Mouse (Mus musculus): ENCODE measurements at regions not wholly inside any gene's neighbourhood (a gene's known extent, or its start where the extent isn't known, plus 50 kb on each side); places are given as distances from the start of the nearest gene placed in this dataset.

GRCm38 (mm10) chr15:85670789-85671700, 63.7 kb upstream of the Ppara start:
- peak; percentile 94 for DNase-seq
- peak; percentile 10; the same call in 1 of the 2 replicates for TF ChIP-seq CTCF (IDR thresholded peaks at IDR 0.05)
- intact Hi-C loops (cut with DNase I) = loop anchor here (5.0 kb wide), 2 partner anchors 36 to 59 kb away; no protein-coding TSS in a partner anchor
- Histone ChIP-seq H3K4me3 (peak overlapping the region; percentile 98), H3K27ac (peak overlapping the region; percentile 96)

DNA sequence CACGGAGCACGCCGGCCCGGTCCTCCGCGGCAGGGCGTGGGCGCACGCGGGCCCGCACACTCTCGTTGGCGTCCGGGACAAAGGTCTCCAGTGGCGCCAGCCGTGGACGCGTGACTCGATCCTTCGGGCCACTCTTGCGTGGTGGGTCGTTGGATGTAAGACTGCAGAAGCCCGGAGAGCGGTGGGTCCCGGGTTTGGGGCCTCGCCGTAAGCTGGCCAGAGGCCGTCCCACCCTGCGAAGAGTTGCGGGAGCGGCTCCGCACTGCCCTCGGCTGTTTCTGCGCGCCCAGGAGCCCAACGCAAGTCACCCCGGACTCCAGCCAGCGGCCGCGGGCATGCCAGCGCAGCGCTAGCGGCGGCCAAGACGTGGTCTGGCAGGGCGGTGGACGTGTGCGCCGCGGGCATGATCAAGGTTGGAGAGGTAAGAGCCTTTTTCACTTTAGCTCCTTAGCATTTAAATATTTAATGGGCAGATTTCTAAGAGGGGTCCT, 63.0 kb upstream of the Ppara start:
- peak; percentile 89 for DNase-seq
- Histone ChIP-seq H3K27ac (peak overlapping the region; percentile 96), H3K4me3 (peak overlapping the region; percentile 98)
- peak; percentile 26 for TF ChIP-seq CTCF (IDR thresholded peaks at IDR 0.05)
- intact Hi-C loops (cut with DNase I) = loop anchor here (5.0 kb wide), 2 partner anchors 36 to 59 kb away; no protein-coding TSS in a partner anchor

- intact Hi-C loops (cut with DNase I) = loop anchor here (5.0 kb wide), 2 partner anchors 35 to 60 kb away; no protein-coding TSS in a partner anchor
- DNase-seq = no peak
- TF ChIP-seq CTCF (IDR thresholded peaks at IDR 0.05) = no peak
- peak overlapping the region; percentile 96 for H3K27ac ChIP-seq
- H3K4me3 ChIP-seq = peak overlapping the region; percentile 98
Observed at GRCm38 (mm10) chr15:85672376-85672775, 62.4 kb upstream of the Ppara start.

GRCm38 (mm10) chr15:85672931-85673330, 61.9 kb upstream of the Ppara start:
- Histone ChIP-seq H3K27ac (peak overlapping the region; percentile 96), H3K4me3 (peak overlapping the region; percentile 98)
- TF ChIP-seq CTCF (IDR thresholded peaks at IDR 0.05) = no peak
- no peak for DNase-seq
- intact Hi-C loops (cut with DNase I) = loop anchor here (5.0 kb wide), 2 partner anchors 34 to 61 kb away; no protein-coding TSS in a partner anchor

GRCm38 (mm10) chr15:85673506-85673905, 61.3 kb upstream of the Ppara start:
- no peak for DNase-seq
- Histone ChIP-seq H3K27ac (peak overlapping the region; percentile 96), H3K4me3 (peak overlapping the region; percentile 98)
- no peak for TF ChIP-seq CTCF (IDR thresholded peaks at IDR 0.05)
- intact Hi-C loops (cut with DNase I) = loop anchor here (5.0 kb wide), 2 partner anchors 34 to 61 kb away; no protein-coding TSS in a partner anchor

- no peak for TF ChIP-seq CTCF (IDR thresholded peaks at IDR 0.05)
- intact Hi-C loops (cut with DNase I) = loop anchor here (5.0 kb wide), 2 partner anchors 33 to 62 kb away; no protein-coding TSS in a partner anchor
- peak; percentile 17 for DNase-seq
Observed at GRCm38 (mm10) chr15:85674191-85674984, 60.4 kb upstream of the Ppara start.

GRCm38 (mm10) chr15:85675126-85675525, 59.7 kb upstream of the Ppara start:
- peak overlapping the region; percentile 98 for H3K4me3 ChIP-seq
- intact Hi-C loops (cut with DNase I) = no loop called here
- H3K27ac ChIP-seq = peak overlapping the region; percentile 96
- no peak for TF ChIP-seq CTCF (IDR thresholded peaks at IDR 0.05)
- no peak for DNase-seq

More at GRCm38 (mm10) chr15:85674191-85674984, 60.4 kb upstream of the Ppara start:
- Histone ChIP-seq H3K4me3 (peak overlapping the region; percentile 98), H3K27ac (peak overlapping the region; percentile 96)

GRCm38 (mm10) chr15:85675736-85676135, 59.0 kb upstream of the Ppara start:
- Histone ChIP-seq H3K27ac (peak overlapping the region; percentile 96), H3K4me3 (peak overlapping the region; percentile 98)
- peak; percentile 37 for DNase-seq
- TF ChIP-seq CTCF (IDR thresholded peaks at IDR 0.05) = no peak
- intact Hi-C loops (cut with DNase I) = no loop called here

- TF ChIP-seq CTCF (IDR thresholded peaks at IDR 0.05) = no peak
- Histone ChIP-seq H3K4me3 (peak overlapping the region; percentile 98), H3K27ac (peak overlapping the region; percentile 96)
- intact Hi-C loops (cut with DNase I) = no loop called here
- peak; percentile 12 for DNase-seq
Observed at GRCm38 (mm10) chr15:85676156-85676555, 58.6 kb upstream of the Ppara start.

GRCm38 (mm10) chr15:85676871-85677270, 57.9 kb upstream of the Ppara start:
- H3K4me3 ChIP-seq = peak overlapping the region; percentile 98
- DNase-seq = peak; percentile 15
- intact Hi-C loops (cut with DNase I) = no loop called here
- no peak for TF ChIP-seq CTCF (IDR thresholded peaks at IDR 0.05)
- peak overlapping the region; percentile 96 for H3K27ac ChIP-seq

DNA sequence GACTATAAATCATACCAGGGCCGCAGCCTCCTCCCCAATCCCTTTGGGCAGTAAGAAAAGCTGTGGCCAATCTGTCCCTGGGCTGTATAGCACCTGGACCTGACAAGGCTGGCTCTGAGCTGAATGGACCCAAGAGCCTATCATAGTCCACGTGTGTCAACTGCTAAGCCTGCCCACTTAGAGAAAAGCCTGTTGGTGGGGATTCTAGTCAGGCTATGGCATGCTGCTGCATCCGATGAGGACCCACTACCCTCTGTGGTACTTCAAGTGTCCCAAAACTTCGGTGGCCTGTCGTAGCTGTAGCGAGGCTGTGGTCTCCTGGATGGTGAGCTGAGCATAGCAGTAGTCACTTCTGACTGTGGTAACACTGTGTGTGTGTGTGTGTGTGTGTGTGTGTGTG, 57.4 kb upstream of the Ppara start:
- peak; percentile 17 for DNase-seq
- Histone ChIP-seq H3K4me3 (peak overlapping the region; percentile 98), H3K27ac (peak overlapping the region; percentile 96)
- intact Hi-C loops (cut with DNase I) = no loop called here
- no peak for TF ChIP-seq CTCF (IDR thresholded peaks at IDR 0.05)

- peak overlapping the region; percentile 96 for H3K27ac ChIP-seq
- peak overlapping the region; percentile 98 for H3K4me3 ChIP-seq
- intact Hi-C loops (cut with DNase I) = no loop called here
- TF ChIP-seq CTCF (IDR thresholded peaks at IDR 0.05) = no peak
- peak; percentile 64 for DNase-seq
Observed at GRCm38 (mm10) chr15:85677855-85678254, 56.9 kb upstream of the Ppara start.

Measured in gastrocnemius, adult 2 months (tissue).